Mouse (Mus musculus) MEL (cell line): ENCODE results near the gene Cenpa.
A peak's percentile ranks its signal among the peaks of the same experiment; 100 is the strongest.

Experiments
- CTCF ChIP-seq, 3 experiments: IDR thresholded peaks in 2 of 3; conservative IDR thresholded peaks in 1 of 3; 2 replicates each; pipeline ENCODE4 v1.5.1; 2011 to 2012; ENCODE audit warnings: low read length in 3 of 3, low read depth in 2 of 3, mild to moderate bottlenecking in 2 of 3, improper control_type of control experiment in 1 of 3, inconsistent platforms in 1 of 3, mixed read lengths in 1 of 3, moderate library complexity in 1 of 3; ENCODE audit not compliant: control insufficient read depth in 1 of 3, insufficient read depth in 1 of 3, poor library complexity in 1 of 3, severe bottlenecking in 1 of 3
- HCFC1 ChIP-seq: IDR thresholded peaks from 2 replicates; pipeline ENCODE4 v1.6.1; 2012; ENCODE audit warnings: low read depth, mild to moderate bottlenecking, inconsistent platforms, low read length, improper control_type of control experiment, moderate library complexity
- KAT2A ChIP-seq: conservative IDR thresholded peaks from 2 replicates; pipeline ENCODE4 v1.6.1; 2012; ENCODE audit warnings: low read depth, low read length, improper control_type of control experiment, inconsistent platforms
- MAFK ChIP-seq: IDR thresholded peaks from 2 replicates; pipeline ENCODE4 v1.6.1; 2011; ENCODE audit warnings: low read depth, mild to moderate bottlenecking, low read length, improper control_type of control experiment, borderline replicate concordance
- POLR2AphosphoS5 ChIP-seq: IDR thresholded peaks from 2 replicates; pipeline ENCODE4 v1.6.1; 2012; ENCODE audit warnings: low read depth, borderline replicate concordance, mild to moderate bottlenecking, inconsistent platforms, low read length, moderate library complexity, mixed read lengths
- TBP ChIP-seq: IDR thresholded peaks from 2 replicates; pipeline ENCODE4 v1.8.0; 2011; ENCODE audit warnings: low read depth, low read length, improper control_type of control experiment
- USF1 ChIP-seq: IDR thresholded peaks from 2 replicates; pipeline ENCODE4 v1.6.1; 2014; ENCODE audit warnings: low read depth, mild to moderate bottlenecking, inconsistent platforms, low read length, improper control_type of control experiment, moderate library complexity

DNA sequence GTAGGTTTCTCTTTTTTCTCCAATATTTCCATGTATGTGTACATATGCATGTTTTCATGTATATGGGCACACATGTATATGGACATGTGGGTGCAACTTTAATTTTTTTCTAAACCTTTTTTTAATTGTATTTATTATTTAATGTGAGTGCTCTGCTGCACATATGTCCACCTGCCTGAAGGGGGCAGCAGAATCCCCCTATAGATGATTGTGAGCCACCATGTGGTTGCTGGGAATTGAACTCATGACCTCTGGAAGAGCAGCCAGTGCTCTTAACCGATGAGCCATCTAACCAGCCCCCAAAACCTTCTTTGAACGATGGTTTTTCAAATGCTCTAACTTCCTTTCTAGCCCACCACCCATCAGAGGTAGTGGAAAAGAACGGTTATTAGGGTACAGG lies 17.4 kb downstream of the Cenpa start:
- no peak for TF ChIP-seq MAFK
- peak; percentile 56 to 69 (median 63) for TF ChIP-seq CTCF (IDR thresholded peaks at IDR 0.05 in 2 of 3, conservative IDR thresholded peaks at IDR 0.05 in 1 of 3; ENCODE audit: control insufficient read depth in 1 of 3, insufficient read depth in 1 of 3, low read depth in 2 of 3, low read length in 3 of 3, poor library complexity in 1 of 3, severe bottlenecking in 1 of 3)
- no peak for TF ChIP-seq KAT2A
- no peak for TF ChIP-seq TBP
- TF ChIP-seq POLR2AphosphoS5 = no peak
- no peak for TF ChIP-seq USF1
- no peak for TF ChIP-seq HCFC1
